Mouse (Mus musculus) heart, adult 2 months (tissue): ENCODE data around the gene Fer.

Source experiments
- CTCF ChIP-seq: fragments of 200-600 bp; IDR thresholded peaks from 2 replicates; pipeline ENCODE4 v1.8.1; 2022; ENCODE audit warnings: antibody characterized with exemption, mild to moderate bottlenecking, moderate library complexity
- EP300 ChIP-seq: fragments of 200-500 bp; IDR thresholded peaks from 2 replicates; pipeline ENCODE4 v1.6.1; 2011; ENCODE audit warnings: low read depth, low read length, control low read depth; ENCODE audit not compliant: insufficient read depth
- POLR2A ChIP-seq: fragments of 200-500 bp; IDR thresholded peaks from 2 replicates; pipeline ENCODE4 v1.6.1; 2011; ENCODE audit warnings: mild to moderate bottlenecking, low read depth, low read length, control low read depth; ENCODE audit not compliant: insufficient read depth

- no peak for TF ChIP-seq CTCF
- no peak for TF ChIP-seq POLR2A
- TF ChIP-seq EP300: no peak
These were observed 309.6 kb downstream of the Fer start for GRCm38 (mm10) chr17:64172474-64172873.
